Mouse (Mus musculus): ENCODE data around the gene Bdh1. TPM values are rescaled to one million over a fixed set of nuclear protein-coding genes. Genes with fewer than 3 reads are reported as not detected.
A peak's percentile ranks its signal among the peaks of the same experiment; 100 is the strongest.

The Bdh1 gene
- polyA plus RNA-seq, 1 experiment from 2014 or later: 1.9 TPM

DNA sequence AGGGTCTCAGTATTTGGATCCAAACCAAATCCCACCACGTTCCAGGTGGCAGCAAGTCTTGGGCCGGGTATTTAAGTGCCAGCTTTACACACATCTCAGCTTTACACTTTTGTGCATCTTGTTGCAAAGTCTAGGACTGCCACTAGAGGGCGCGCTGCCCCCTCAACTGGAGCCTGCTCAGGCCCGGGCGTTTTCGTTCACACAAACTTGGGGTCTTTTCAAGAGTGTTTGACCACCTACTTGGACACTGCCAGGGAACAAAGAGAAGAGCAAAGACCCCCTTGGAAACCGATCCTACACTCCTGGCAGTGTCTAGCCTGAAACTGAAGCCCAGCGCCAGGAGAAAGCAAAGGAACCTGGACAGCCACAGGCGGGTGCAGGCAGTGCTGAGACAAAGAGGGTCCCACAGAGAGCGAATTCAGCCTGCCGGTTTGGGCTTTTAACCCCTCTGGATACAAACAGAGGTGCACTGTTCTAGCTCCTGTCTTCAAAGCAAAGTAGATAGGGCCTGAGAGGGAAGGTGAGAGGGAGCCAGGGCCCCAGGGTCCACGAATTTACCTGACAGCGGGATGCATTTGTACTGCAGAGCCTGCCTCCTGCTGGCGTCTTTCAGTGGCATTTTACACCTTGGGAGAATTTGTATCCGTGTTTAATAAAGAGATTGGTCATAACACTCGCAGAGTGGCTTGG, 36.3 kb downstream of the Bdh1 start:
- Histone ChIP-seq H3K27me3 (replicated peaks; ENCODE audit: insufficient read depth, low read length) (no peaks in the 10 kb centered on the region), H3K36me3 (ENCODE audit: insufficient read depth, low read length) (no peaks in the 10 kb centered on the region), H3K27ac (ENCODE audit: low read length) (no peak overlapping the region), H3K9me3 (ENCODE audit: low read length) (no peaks in the 10 kb centered on the region), H3K4me3 (ENCODE audit: low read depth, low read length) (peak overlapping the region; percentile 41), H3K4me1 (ENCODE audit: insufficient read depth, low read depth, low read length) (peaks cover 8% of the 10 kb centered on the region; the same call in 1 of the 2 replicates), H3K9ac (replicated peaks; ENCODE audit: low read depth) (0 out of 2 replicates have a peak overlapping the region, but pooled peaks have one; percentile 29), H3K4me2 (replicated peaks; ENCODE audit: low read depth, low read length) (peak overlapping the region; percentile 72)
- 3% methylated on average over 17 of the region's 17 CpGs for WGBS
- TF ChIP-seq EP300 (IDR thresholded peaks at IDR 0.05) (no peak), CTCF (IDR thresholded peaks at IDR 0.05) (peak; percentile 91)
- no peak for ATAC-seq
- DNase-seq (ENCODE audit: low spot score): peak; percentile 72

DNA sequence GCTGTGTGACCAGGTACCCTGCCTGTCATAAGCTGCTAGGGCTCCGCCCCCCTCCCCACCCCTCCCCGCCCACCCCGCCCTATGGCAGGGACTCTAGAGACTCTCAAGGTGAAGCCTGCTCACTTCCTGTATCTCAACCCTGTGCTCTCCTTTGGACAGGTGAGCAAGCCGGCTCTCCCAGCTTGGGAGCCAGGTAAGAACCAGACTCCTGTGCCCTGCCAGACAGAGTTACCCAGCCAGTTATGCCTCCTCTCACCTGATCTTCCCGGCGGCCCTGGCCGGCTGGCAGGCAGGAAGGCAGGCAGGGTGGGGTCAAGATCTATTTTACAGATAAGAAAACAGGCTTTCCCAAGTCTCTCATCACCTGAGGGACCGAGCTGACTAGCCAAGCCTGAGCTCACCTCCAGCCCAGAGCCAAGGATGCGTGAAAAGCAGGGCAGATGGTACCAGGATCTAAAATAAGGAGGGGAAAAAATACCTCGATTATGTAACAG, 37.9 kb downstream of the Bdh1 start:
- H3K9ac ChIP-seq (replicated peaks; ENCODE audit: low read depth): no peak overlapping the region
- H3K4me1 ChIP-seq (ENCODE audit: insufficient read depth, low read depth, low read length): peaks cover 8% of the 10 kb centered on the region; the same call in 1 of the 2 replicates
- WGBS: 23% methylated on average over 10 of the region's 10 CpGs
- 0 out of 2 replicates have a peak overlapping the region, but pooled peaks have one; percentile 15 for H3K27ac ChIP-seq (ENCODE audit: low read length)
- no peaks in the 10 kb centered on the region for H3K9me3 ChIP-seq (ENCODE audit: low read length)
- no peaks in the 10 kb centered on the region for H3K36me3 ChIP-seq (ENCODE audit: insufficient read depth, low read length)
- H3K27me3 ChIP-seq (replicated peaks; ENCODE audit: insufficient read depth, low read length): no peaks in the 10 kb centered on the region
- H3K4me3 ChIP-seq (ENCODE audit: low read depth, low read length): no peak overlapping the region
- TF ChIP-seq EP300 (IDR thresholded peaks at IDR 0.05): 0 out of 2 replicates have a peak, but pooled peaks have one; percentile 7
- TF ChIP-seq CTCF (IDR thresholded peaks at IDR 0.05): no peak
- ATAC-seq (peak; percentile 86), DNase-seq (ENCODE audit: low spot score) (peak; percentile 88)
- H3K4me2 ChIP-seq (replicated peaks; ENCODE audit: low read depth, low read length): no peak overlapping the region

DNA sequence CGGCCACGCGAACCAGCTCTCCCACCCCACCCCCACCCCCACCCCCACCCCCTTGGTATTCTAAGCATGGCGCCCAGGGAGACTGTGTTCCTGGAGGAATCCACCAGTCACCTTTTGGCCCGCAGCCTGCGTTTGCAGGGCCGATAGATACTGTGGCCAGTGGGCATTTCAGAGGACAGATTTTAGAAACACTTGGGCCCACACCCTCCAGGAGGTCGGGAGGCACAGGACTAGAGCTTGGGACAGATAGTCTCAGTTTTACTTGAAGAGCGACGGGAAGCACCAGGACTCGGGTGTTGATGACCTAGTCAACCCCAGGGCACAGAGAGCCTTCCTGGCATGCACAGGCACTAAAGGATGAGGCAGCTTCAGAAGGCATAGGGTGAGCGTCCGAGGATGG, 38.4 kb downstream of the Bdh1 start:
- Histone ChIP-seq H3K4me1 (ENCODE audit: insufficient read depth, low read depth, low read length) (peaks cover 8% of the 10 kb centered on the region; the same call in 1 of the 2 replicates), H3K9ac (replicated peaks; ENCODE audit: low read depth) (no peak overlapping the region), H3K9me3 (ENCODE audit: low read length) (no peaks in the 10 kb centered on the region), H3K27me3 (replicated peaks; ENCODE audit: insufficient read depth, low read length) (no peaks in the 10 kb centered on the region), H3K27ac (ENCODE audit: low read length) (0 out of 2 replicates have a peak overlapping the region, but pooled peaks have one; percentile 15), H3K36me3 (ENCODE audit: insufficient read depth, low read length) (no peaks in the 10 kb centered on the region), H3K4me2 (replicated peaks; ENCODE audit: low read depth, low read length) (no peak overlapping the region), H3K4me3 (ENCODE audit: low read depth, low read length) (no peak overlapping the region)
- ATAC-seq (peak; percentile 2; the same call in 1 of the 2 replicates), DNase-seq (ENCODE audit: low spot score) (no peak)
- TF ChIP-seq CTCF (IDR thresholded peaks at IDR 0.05) (no peak), EP300 (IDR thresholded peaks at IDR 0.05) (no peak)
- WGBS: 34% methylated on average over 13 of the region's 13 CpGs

DNA sequence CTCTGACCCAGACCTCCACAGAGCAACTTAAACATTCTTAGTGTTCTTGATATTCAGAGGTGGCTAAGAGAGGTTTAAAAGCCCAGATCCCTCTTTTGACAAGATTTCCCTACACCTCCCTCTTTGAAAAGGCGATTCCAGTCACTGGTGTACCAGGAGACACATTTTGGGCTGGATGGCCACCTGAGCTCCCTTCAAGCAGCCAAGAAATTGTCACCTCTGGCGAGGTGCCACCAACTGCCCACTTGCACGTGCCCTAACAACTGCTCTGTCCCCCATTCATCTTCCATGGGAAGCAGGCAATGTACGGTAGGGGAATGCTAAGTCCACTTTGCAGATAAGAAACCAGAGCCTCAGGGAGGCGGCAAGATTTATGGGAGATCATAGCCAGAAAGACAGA, 39.0 kb downstream of the Bdh1 start:
- Histone ChIP-seq H3K27me3 (replicated peaks; ENCODE audit: insufficient read depth, low read length) (no peaks in the 10 kb centered on the region), H3K9ac (replicated peaks; ENCODE audit: low read depth) (no peak overlapping the region), H3K4me2 (replicated peaks; ENCODE audit: low read depth, low read length) (no peak overlapping the region), H3K27ac (ENCODE audit: low read length) (no peak overlapping the region), H3K4me1 (ENCODE audit: insufficient read depth, low read depth, low read length) (peaks cover 8% of the 10 kb centered on the region; the same call in 1 of the 2 replicates), H3K9me3 (ENCODE audit: low read length) (no peaks in the 10 kb centered on the region), H3K36me3 (ENCODE audit: insufficient read depth, low read length) (no peaks in the 10 kb centered on the region), H3K4me3 (ENCODE audit: low read depth, low read length) (no peak overlapping the region)
- DNase-seq (ENCODE audit: low spot score) (no peak), ATAC-seq (no peak)
- TF ChIP-seq CTCF (IDR thresholded peaks at IDR 0.05): no peak
- 46% methylated on average over 5 of the region's 5 CpGs for WGBS

DNA sequence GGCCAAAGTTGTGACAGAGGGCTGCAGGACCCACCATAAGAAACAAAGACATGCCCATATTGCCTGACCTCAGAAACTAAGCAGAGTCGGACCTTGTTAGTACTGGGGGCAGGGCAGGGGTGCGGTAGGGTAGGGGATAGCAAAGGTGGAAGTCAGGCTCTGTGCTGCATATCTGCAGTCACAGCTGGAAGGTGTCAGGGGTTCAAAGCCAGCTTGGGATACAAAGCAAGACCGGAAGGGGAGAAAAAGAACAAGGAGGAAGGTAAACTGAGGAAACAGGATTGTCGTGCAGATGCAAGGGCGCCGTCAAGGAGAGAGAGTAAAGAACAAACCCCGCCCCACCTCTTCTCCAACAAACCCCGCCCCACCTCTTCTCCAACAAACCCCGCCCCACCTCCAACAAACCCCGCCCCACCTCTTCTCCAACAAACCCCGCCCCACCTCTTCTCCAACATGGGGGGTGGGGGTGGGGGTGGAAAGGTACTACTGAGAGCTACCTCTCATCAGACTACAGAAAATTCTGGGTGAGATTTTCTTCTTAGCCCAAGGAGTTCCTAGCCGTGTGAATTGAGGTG, 40.1 kb downstream of the Bdh1 start:
- TF ChIP-seq EP300 (IDR thresholded peaks at IDR 0.05): no peak
- no peak for TF ChIP-seq CTCF (IDR thresholded peaks at IDR 0.05)
- ATAC-seq (0 out of 2 replicates have a peak, but pooled peaks have one; percentile 9), DNase-seq (ENCODE audit: low spot score) (no peak)
- Histone ChIP-seq H3K9ac (replicated peaks; ENCODE audit: low read depth) (no peak overlapping the region), H3K9me3 (ENCODE audit: low read length) (no peaks in the 10 kb centered on the region), H3K36me3 (ENCODE audit: insufficient read depth, low read length) (no peaks in the 10 kb centered on the region), H3K27me3 (replicated peaks; ENCODE audit: insufficient read depth, low read length) (no peaks in the 10 kb centered on the region), H3K4me1 (ENCODE audit: insufficient read depth, low read depth, low read length) (peaks cover 8% of the 10 kb centered on the region; the same call in 1 of the 2 replicates), H3K27ac (ENCODE audit: low read length) (no peak overlapping the region), H3K4me2 (replicated peaks; ENCODE audit: low read depth, low read length) (no peak overlapping the region), H3K4me3 (ENCODE audit: low read depth, low read length) (no peak overlapping the region)
- WGBS: 21% methylated on average over 12 of the region's 12 CpGs

DNA sequence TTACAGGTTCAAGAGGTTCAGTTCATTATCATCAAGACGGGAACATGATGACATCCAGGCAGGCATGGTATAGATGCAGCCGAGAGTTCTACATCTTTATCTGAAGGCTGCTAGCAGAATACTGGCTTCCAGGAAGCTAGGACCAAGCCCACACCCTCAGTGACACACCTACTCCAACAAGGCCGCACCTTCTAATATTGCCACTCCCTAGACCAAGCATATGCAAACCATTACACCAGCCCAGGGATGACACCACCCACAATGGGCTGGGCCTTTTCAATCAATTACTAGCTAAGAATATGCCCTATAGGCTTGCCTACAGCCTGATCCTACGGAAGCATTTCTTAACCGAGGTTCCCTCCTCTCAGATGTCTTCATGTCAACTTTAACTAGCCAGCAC, 42.9 kb downstream of the Bdh1 start:
- Histone ChIP-seq H3K27me3 (replicated peaks; ENCODE audit: insufficient read depth, low read length) (no peaks in the 10 kb centered on the region), H3K9ac (replicated peaks; ENCODE audit: low read depth) (no peak overlapping the region), H3K9me3 (ENCODE audit: low read length) (no peaks in the 10 kb centered on the region), H3K4me2 (replicated peaks; ENCODE audit: low read depth, low read length) (no peak overlapping the region), H3K4me3 (ENCODE audit: low read depth, low read length) (no peak overlapping the region), H3K4me1 (ENCODE audit: insufficient read depth, low read depth, low read length) (0 out of 2 replicates have a peak, but pooled peaks cover 4% of the 10 kb centered on the region), H3K36me3 (ENCODE audit: insufficient read depth, low read length) (no peaks in the 10 kb centered on the region), H3K27ac (ENCODE audit: low read length) (no peak overlapping the region)
- no peak for TF ChIP-seq EP300 (IDR thresholded peaks at IDR 0.05)
- TF ChIP-seq CTCF (IDR thresholded peaks at IDR 0.05): no peak
- ATAC-seq (no peak), DNase-seq (ENCODE audit: low spot score) (no peak)
- 81% methylated on average over 5 of the region's 5 CpGs for WGBS

Data from lung, postnatal 0 days (tissue).